Mouse (Mus musculus) embryonic facial prominence, embryonic 14.5 days (tissue): ENCODE measurements around the gene 1700020D05Rik. TPM values are rescaled to one million over a fixed set of nuclear protein-coding genes. Genes with fewer than 3 reads are reported as not detected.

Source experiments
- ATAC-seq: fragments of 200-750 bp; cut with Nextera tagmentation; 2 replicates; pipeline ENCODE4 v1.8.0; 2017; ENCODE audit warnings: low read depth, moderate number of reproducible peaks, moderate TSS enrichment
- DNase-seq: peaks from one replicate; pipeline ENCODE4 v3.0.0-alpha.2; 2015; ENCODE audit warnings: low spot score
- H3K27ac ChIP-seq: fragments of 300-500 bp; sonication (generic); replicated peaks from 2 replicates; pipeline ENCODE4 v1.5.1; 2014; ENCODE audit warnings: low read depth, mild to moderate bottlenecking, low read length, moderate library complexity
- H3K27me3 ChIP-seq: fragments of 300-500 bp; sonication (generic); replicated peaks from 2 replicates; pipeline ENCODE4 v1.6.1; 2014; ENCODE audit warnings: low read length; ENCODE audit not compliant: control insufficient read depth, insufficient read depth
- H3K36me3 ChIP-seq: fragments of 300-500 bp; sonication (generic); 2 replicates; pipeline ENCODE4 v1.6.1; 2014; ENCODE audit warnings: low read length, mixed read lengths; ENCODE audit not compliant: control insufficient read depth, insufficient read depth
- H3K4me1 ChIP-seq: fragments of 300-500 bp; sonication (generic); 2 replicates; pipeline ENCODE4 v1.6.1; 2014; ENCODE audit warnings: antibody characterized with exemption, low read length; ENCODE audit not compliant: control insufficient read depth, insufficient read depth
- H3K4me2 ChIP-seq: fragments of 300-500 bp; sonication (generic); 2 replicates; pipeline ENCODE4 v1.6.1; 2014; ENCODE audit warnings: low read depth, mild to moderate bottlenecking, low read length, moderate library complexity, mixed read lengths
- H3K4me3 ChIP-seq: fragments of 300-500 bp; sonication (generic); 2 replicates; pipeline ENCODE4 v1.5.1; 2014; ENCODE audit warnings: low read depth, mild to moderate bottlenecking, low read length
- H3K9ac ChIP-seq: fragments of 300-500 bp; sonication (generic); 2 replicates; pipeline ENCODE4 v1.6.1; 2014; ENCODE audit warnings: low read depth, mild to moderate bottlenecking, low read length, moderate library complexity, mixed read lengths
- H3K9me3 ChIP-seq: fragments of 300-500 bp; sonication (generic); 2 replicates; pipeline ENCODE4 v1.6.1; 2016; ENCODE audit warnings: low read length; ENCODE audit not compliant: control insufficient read depth
- WGBS: fragments of 180-500 bp; shearing (Covaris S2); extraction: QIAGEN DNeasy Blood & Tissue Kit; methylation state at CpG from one replicate; pipeline ENCODE4 v1.1.7; 2014; 5-methylcytosine and 5-hydroxymethylcytosine counted together
- polyA plus RNA-seq: library from polyadenylated mRNA; unstranded; fragments of >200 nt; fragmentation: Nextera tagmentation; extraction: Ambion mirVana; gene quantifications from 2 replicates; pipeline ENCODE4 v1.2.1, GENCODE M21; 2014

1700020D05Rik gene
- polyA plus RNA-seq, 1 experiment from 2014 or later: not detected

GRCm38 (mm10) chr19:5525204-5525603 lies 21.6 kb upstream of the 1700020D05Rik start:
- DNase-seq (no peak), ATAC-seq (no peak)
- 0 out of 2 replicates have a peak, but pooled peaks cover 5% of the 10 kb centered on the region for H3K4me1 ChIP-seq
- H3K9ac ChIP-seq: no peak overlapping the region
- H3K4me3 ChIP-seq: no peak overlapping the region
- WGBS: 67% methylated on average over 5 of the region's 5 CpGs
- no peaks in the 10 kb centered on the region for H3K27me3 ChIP-seq
- H3K27ac ChIP-seq: no peak overlapping the region
- no peaks in the 10 kb centered on the region for H3K9me3 ChIP-seq
- H3K4me2 ChIP-seq: no peak overlapping the region
- no peaks in the 10 kb centered on the region for H3K36me3 ChIP-seq

GRCm38 (mm10) chr19:5518721-5519120 lies 15.1 kb upstream of the 1700020D05Rik start:
- Histone ChIP-seq H3K27ac (no peak overlapping the region), H3K27me3 (no peaks in the 10 kb centered on the region), H3K4me3 (no peak overlapping the region), H3K4me1 (no peaks in the 10 kb centered on the region), H3K9ac (no peak overlapping the region), H3K9me3 (no peaks in the 10 kb centered on the region), H3K4me2 (no peak overlapping the region), H3K36me3 (no peaks in the 10 kb centered on the region)
- ATAC-seq: no peak
- 86% methylated on average over 3 of the region's 3 CpGs for WGBS
- DNase-seq: no peak

GRCm38 (mm10) chr19:5516906-5517505 lies 13.4 kb upstream of the 1700020D05Rik start:
- Histone ChIP-seq H3K9ac (no peak overlapping the region), H3K36me3 (no peaks in the 10 kb centered on the region), H3K4me1 (no peaks in the 10 kb centered on the region), H3K27me3 (no peaks in the 10 kb centered on the region), H3K4me3 (no peak overlapping the region), H3K27ac (no peak overlapping the region), H3K4me2 (no peak overlapping the region), H3K9me3 (no peaks in the 10 kb centered on the region)
- no peak for DNase-seq
- WGBS: 77% methylated on average over 8 of the region's 8 CpGs
- ATAC-seq: no peak

GRCm38 (mm10) chr19:5515840-5516777 lies 12.5 kb upstream of the 1700020D05Rik start:
- 79% methylated on average over 7 of the region's 7 CpGs for WGBS
- H3K36me3 ChIP-seq: no peaks in the 10 kb centered on the region
- no peak overlapping the region for H3K9ac ChIP-seq
- H3K27ac ChIP-seq: no peak overlapping the region
- no peaks in the 10 kb centered on the region for H3K9me3 ChIP-seq
- no peaks in the 10 kb centered on the region for H3K27me3 ChIP-seq
- DNase-seq (no peak), ATAC-seq (no peak)
- 0 out of 2 replicates have a peak, but pooled peaks cover 2% of the 10 kb centered on the region for H3K4me1 ChIP-seq
- no peak overlapping the region for H3K4me2 ChIP-seq
- H3K4me3 ChIP-seq: no peak overlapping the region

GRCm38 (mm10) chr19:5513005-5513349 lies 9.4 kb upstream of the 1700020D05Rik start:
- Histone ChIP-seq H3K4me3 (no peak overlapping the region), H3K4me1 (0 out of 2 replicates have a peak, but pooled peaks cover 6% of the 10 kb centered on the region), H3K4me2 (no peak overlapping the region), H3K27ac (no peak overlapping the region), H3K9me3 (peaks cover 11% of the 10 kb centered on the region), H3K36me3 (no peaks in the 10 kb centered on the region), H3K9ac (no peak overlapping the region), H3K27me3 (no peaks in the 10 kb centered on the region)
- ATAC-seq (no peak), DNase-seq (no peak)
- WGBS: 81% methylated on average over 3 of the region's 3 CpGs

- no peak for ATAC-seq
Measured at GRCm38 (mm10) chr19:5512091-5513004, 8.8 kb upstream of the 1700020D05Rik start.

GRCm38 (mm10) chr19:5511074-5511632 lies 7.6 kb upstream of the 1700020D05Rik start:
- no peaks in the 10 kb centered on the region for H3K27me3 ChIP-seq
- peak overlapping the region; percentile 48 for H3K4me3 ChIP-seq
- 53% methylated on average over 15 of the region's 15 CpGs for WGBS
- H3K9me3 ChIP-seq: peaks cover 11% of the 10 kb centered on the region
- H3K9ac ChIP-seq: peak overlapping the region; percentile 65
- H3K36me3 ChIP-seq: no peaks in the 10 kb centered on the region
- ATAC-seq (no peak), DNase-seq (no peak)
- H3K4me2 ChIP-seq: peak overlapping the region; percentile 80
- H3K4me1 ChIP-seq: 0 out of 2 replicates have a peak, but pooled peaks cover 6% of the 10 kb centered on the region
- H3K27ac ChIP-seq: no peak overlapping the region

More at GRCm38 (mm10) chr19:5512091-5513004, 8.8 kb upstream of the 1700020D05Rik start:
- Histone ChIP-seq H3K36me3 (no peaks in the 10 kb centered on the region), H3K9me3 (peaks cover 11% of the 10 kb centered on the region), H3K4me2 (no peak overlapping the region), H3K4me3 (no peak overlapping the region), H3K27ac (no peak overlapping the region), H3K4me1 (0 out of 2 replicates have a peak, but pooled peaks cover 6% of the 10 kb centered on the region), H3K27me3 (no peaks in the 10 kb centered on the region), H3K9ac (no peak overlapping the region)
- 87% methylated on average over 11 of the region's 12 CpGs for WGBS
- no peak for DNase-seq
